ENCODE assay signal across 9 mouse cellular contexts in genomic region chr3:62603231-62604046, GRCm38 (mm10). TPM values are rescaled to one million over a fixed set of nuclear protein-coding genes. Genes with fewer than 3 reads are reported as not detected.
A peak's percentile ranks its signal among the peaks of the same experiment; 100 is the strongest.
DNase-seq lines count a peak whose midpoint lies in the region; ATAC-seq and TF ChIP-seq lines count a peak whose summit lies in the region.
"Had no signal": no experiment of that assay in that cellular context is flagged by ENCODE, and none has a peak within 500 bp of the region (broad histone marks: within the 10 kb centered on the region; RNA-seq: fewer than 3 reads in every experiment).

No protein-coding gene starts in this region.

- H3K4me1 ChIP-seq in heart, embryonic 10.5 days: 0 out of 2 replicates have a peak, but pooled peaks cover 8% of the 10 kb centered on the region
- H3K4me1 ChIP-seq in ES-Bruce4 (ENCODE audit: control insufficient read depth, insufficient read depth, low read length): no peaks in the 10 kb centered on the region
- H3K4me1 ChIP-seq in forebrain, embryonic 12.5 days: 0 out of 2 replicates have a peak, but pooled peaks cover 8% of the 10 kb centered on the region
- peaks cover 7% of the 10 kb centered on the region for H3K4me1 ChIP-seq in limb, embryonic 10.5 days
- H3K4me1 ChIP-seq in neural tube, embryonic 14.5 days (ENCODE audit: control insufficient read depth, insufficient read depth, low read length): no peaks in the 10 kb centered on the region

- peak overlapping the region; percentile 63 for H3K4me3 ChIP-seq in heart, embryonic 10.5 days
- H3K4me3 ChIP-seq in ES-Bruce4 (ENCODE audit: low read depth, low read length): peak overlapping the region; percentile 50
- H3K4me3 ChIP-seq in forebrain, embryonic 12.5 days (replicated peaks): peak overlapping the region; percentile 48
- peak overlapping the region; percentile 52 for H3K4me3 ChIP-seq in limb, embryonic 10.5 days
- peak overlapping the region; percentile 53 for H3K4me3 ChIP-seq in neural tube, embryonic 14.5 days (ENCODE audit: low read depth, low read length)

- peak overlapping the region; percentile 79 for H3K4me2 ChIP-seq in forebrain, embryonic 12.5 days
- peak overlapping the region; percentile 97 for H3K4me2 ChIP-seq in neural tube, embryonic 14.5 days (ENCODE audit: low read depth, low read length)

- no peaks in the 10 kb centered on the region for H3K9me3 ChIP-seq in heart, embryonic 10.5 days
- H3K9me3 ChIP-seq in ES-Bruce4 (replicated peaks; ENCODE audit: control insufficient read depth, insufficient read depth, low read length, poor library complexity, severe bottlenecking): no peaks in the 10 kb centered on the region
- no peaks in the 10 kb centered on the region for H3K9me3 ChIP-seq in forebrain, embryonic 12.5 days
- no peaks in the 10 kb centered on the region for H3K9me3 ChIP-seq in limb, embryonic 10.5 days (replicated peaks)
- no peaks in the 10 kb centered on the region for H3K9me3 ChIP-seq in neural tube, embryonic 14.5 days (ENCODE audit: control insufficient read depth, low read length)

- peaks cover 29% of the 10 kb centered on the region; the same call in 1 of the 2 replicates for H3K27me3 ChIP-seq in heart, embryonic 10.5 days (ENCODE audit: insufficient read depth, poor library complexity, severe bottlenecking)
- peaks cover 5% of the 10 kb centered on the region; the same call in 1 of the 2 replicates for H3K27me3 ChIP-seq in ES-Bruce4 (ENCODE audit: control insufficient read depth, insufficient read depth, low read length, poor library complexity, severe bottlenecking)
- H3K27me3 ChIP-seq in forebrain, embryonic 12.5 days: peaks cover 14% of the 10 kb centered on the region; the same call in 1 of the 2 replicates
- peaks cover 28% of the 10 kb centered on the region for H3K27me3 ChIP-seq in limb, embryonic 10.5 days (ENCODE audit: low read depth, poor library complexity, severe bottlenecking)
- peaks cover 3% of the 10 kb centered on the region; the same call in 1 of the 2 replicates for H3K27me3 ChIP-seq in neural tube, embryonic 14.5 days (ENCODE audit: control insufficient read depth, insufficient read depth, low read length)

- no peak for TF ChIP-seq POLR2A in ES-Bruce4 (IDR thresholded peaks at IDR 0.05; ENCODE audit: insufficient read depth, low read length)

- no peak for TF ChIP-seq CTCF in ES-Bruce4 (IDR thresholded peaks at IDR 0.05; ENCODE audit: low read depth, low read length)

- intact Hi-C loops in heart, postnatal 25 days (cut with DNase I): no loop called here

- ATAC-seq in forebrain, embryonic 12.5 days (ENCODE audit: low FRiP score): peak; percentile 89
- peak; percentile 84 for ATAC-seq in neural tube, embryonic 14.5 days (ENCODE audit: low read depth)

- no peak overlapping the region for H3K27ac ChIP-seq in heart, embryonic 10.5 days
- H3K27ac ChIP-seq in ES-Bruce4 (ENCODE audit: insufficient read depth, low read length): no peak overlapping the region
- H3K27ac ChIP-seq in forebrain, embryonic 12.5 days: no peak overlapping the region
- H3K27ac ChIP-seq in limb, embryonic 10.5 days: no peak overlapping the region
- H3K27ac ChIP-seq in neural tube, embryonic 14.5 days (ENCODE audit: low read depth, low read length): no peak overlapping the region

- no peaks in the 10 kb centered on the region for H3K36me3 ChIP-seq in heart, embryonic 10.5 days
- H3K36me3 ChIP-seq in ES-Bruce4 (ENCODE audit: control insufficient read depth, insufficient read depth, low read length, poor library complexity, severe bottlenecking): no peaks in the 10 kb centered on the region
- no peaks in the 10 kb centered on the region for H3K36me3 ChIP-seq in forebrain, embryonic 12.5 days (replicated peaks)
- H3K36me3 ChIP-seq in limb, embryonic 10.5 days: no peaks in the 10 kb centered on the region
- H3K36me3 ChIP-seq in neural tube, embryonic 14.5 days (ENCODE audit: control insufficient read depth, insufficient read depth, low read length): no peaks in the 10 kb centered on the region
- H3K36me3 ChIP-seq: G1E had no signal

- 1% methylated on average over 40 of the region's 40 CpGs for WGBS in heart, embryonic 10.5 days
- WGBS in forebrain, embryonic 12.5 days: under 1% methylated on average over 40 of the region's 40 CpGs
- 1% methylated on average over 40 of the region's 40 CpGs for WGBS in limb, embryonic 10.5 days
- WGBS in neural tube, embryonic 14.5 days: 2% methylated on average over 40 of the region's 40 CpGs

- DNase-seq in heart, embryonic 10.5 days (ENCODE audit: low spot score): no peak
- no peak for DNase-seq in heart, postnatal 25 days (ENCODE audit: low spot score)
- peak; percentile 40 for DNase-seq in limb, embryonic 10.5 days (ENCODE audit: low spot score)
- DNase-seq in adrenal gland, postnatal 4 days (ENCODE audit: low spot score in 2 of 2): no peak
- DNase-seq in lung, postnatal 10 days: no peak

- no peak for TF ChIP-seq EP300 in ES-Bruce4 (IDR thresholded peaks at IDR 0.05; ENCODE audit: insufficient read depth, low read depth, low read length)

- 0 out of 2 replicates have a peak overlapping the region, but pooled peaks have one; percentile 4 for H3K9ac ChIP-seq in ES-Bruce4 (ENCODE audit: low read depth, poor library complexity, severe bottlenecking)
- peak overlapping the region; percentile 42 for H3K9ac ChIP-seq in forebrain, embryonic 12.5 days
- peak overlapping the region; percentile 65 for H3K9ac ChIP-seq in neural tube, embryonic 14.5 days (replicated peaks; ENCODE audit: low read depth, low read length)

RNA-seq across cellular contexts. Expression of gene Gpr149, which starts 1.5 kb away (rescaled TPM):
- polyA plus RNA-seq in heart, embryonic 10.5 days (2016; fragmentation: Nextera tagmentation; extraction: Ambion mirVana): not detected in 2 replicates
- not detected for total RNA-seq in heart, postnatal 25 days (2021)
- polyA plus RNA-seq in ES-Bruce4 (2011; ENCODE audit: insufficient read depth, insufficient read length, low read depth, missing spikeins): not detected in 2 replicates
- polyA plus RNA-seq in forebrain, embryonic 12.5 days (2016; fragmentation: Nextera tagmentation; extraction: Ambion mirVana): 1.1 and 1.3 TPM in 2 replicates
- polyA plus RNA-seq in limb, embryonic 10.5 days (2016; fragmentation: Nextera tagmentation; extraction: Ambion mirVana): not detected in 2 replicates
- 4.3 and 8.4 TPM in 2 replicates for polyA plus RNA-seq in neural tube, embryonic 14.5 days (2014; fragmentation: Nextera tagmentation; extraction: Ambion mirVana)
- total RNA-seq in adrenal gland, postnatal 4 days (2021): under 1 TPM in 1 of 2 experiments, not detected in 1; 0.06 TPM
- polyA plus RNA-seq: G1E had no signal

Comparison
In these comparisons a context has a peak if more than half of its experiments do, and no peak if none do; other contexts are left out.
1. H3K9ac ChIP-seq: peak in every context shown above with its lines; median percentile 65 in neural tube, embryonic 14.5 days; 42 in forebrain, embryonic 12.5 days; 4 in ES-Bruce4.